Mouse (Mus musculus) hindbrain, postnatal 0 days (tissue): ENCODE measurements around the gene Dysf. TPM values are rescaled to one million over a fixed set of nuclear protein-coding genes. Genes with fewer than 3 reads are reported as not detected.

Experiments used
- ATAC-seq: fragments of 200-750 bp; cut with Nextera tagmentation; 2 replicates; pipeline ENCODE4 v1.8.0; 2017; ENCODE audit warnings: mild to moderate bottlenecking, moderate TSS enrichment, moderate library complexity
- DNase-seq: peaks from one replicate; pipeline ENCODE4 v3.0.0-alpha.2; 2015; ENCODE audit warnings: low spot score
- H3K27ac ChIP-seq: fragments of 300-500 bp; sonication (generic); 2 replicates; pipeline ENCODE4 v1.5.1; 2014; ENCODE audit warnings: mild to moderate bottlenecking
- H3K27me3 ChIP-seq: fragments of 300-500 bp; sonication (generic); 2 replicates; pipeline ENCODE4 v1.6.1; 2014; ENCODE audit warnings: low read length, mixed read lengths; ENCODE audit not compliant: insufficient read depth
- H3K36me3 ChIP-seq: fragments of 300-500 bp; sonication (generic); 2 replicates; pipeline ENCODE4 v1.6.1; 2014; ENCODE audit warnings: low read length, mixed read lengths; ENCODE audit not compliant: insufficient read depth
- H3K4me1 ChIP-seq: fragments of 300-500 bp; sonication (generic); 2 replicates; pipeline ENCODE4 v1.6.1; 2014; ENCODE audit warnings: antibody characterized with exemption, low read length, mixed read lengths; ENCODE audit not compliant: insufficient read depth
- H3K4me2 ChIP-seq: fragments of 300-500 bp; sonication (generic); 2 replicates; pipeline ENCODE4 v1.6.1; 2014; ENCODE audit warnings: low read depth, mild to moderate bottlenecking, low read length, moderate library complexity, mixed read lengths
- H3K4me3 ChIP-seq: fragments of 300-500 bp; sonication (generic); 2 replicates; pipeline ENCODE4 v1.5.1; 2014; ENCODE audit warnings: low read length
- H3K9ac ChIP-seq: fragments of 300-500 bp; sonication (generic); replicated peaks from 2 replicates; pipeline ENCODE4 v1.6.1; 2014; ENCODE audit warnings: mild to moderate bottlenecking, low read length, moderate library complexity, mixed read lengths
- H3K9me3 ChIP-seq: fragments of 300-500 bp; sonication (generic); 2 replicates; pipeline ENCODE4 v1.6.1; 2016; ENCODE audit warnings: low read length, mixed read lengths
- CTCF ChIP-seq: IDR thresholded peaks from 2 replicates; pipeline ENCODE4 v1.5.1; 2016; ENCODE audit warnings: antibody characterized with exemption, control low read depth, low read depth
- WGBS: fragments of 180-500 bp; shearing (Covaris S2); extraction: QIAGEN DNeasy Blood & Tissue Kit; methylation state at CpG from one replicate; pipeline ENCODE4 v1.1.7; 2014; 5-methylcytosine and 5-hydroxymethylcytosine counted together
- polyA plus RNA-seq: library from polyadenylated mRNA; unstranded; fragments of >200 nt; fragmentation: Nextera tagmentation; extraction: Ambion mirVana; gene quantifications from 2 replicates; pipeline ENCODE4 v1.2.1, GENCODE M21; 2015
- total RNA-seq: library from RNA; depleted of rRNA; stranded (reverse); fragments of >200 nt; gene quantifications from 2 replicates; pipeline ENCODE4 v1.2.3, GENCODE M21; 2014

Dysf gene
- total and polyA plus RNA-seq, 2 experiments from 2014 or later = 1.6 to 2.4 TPM

DNA sequence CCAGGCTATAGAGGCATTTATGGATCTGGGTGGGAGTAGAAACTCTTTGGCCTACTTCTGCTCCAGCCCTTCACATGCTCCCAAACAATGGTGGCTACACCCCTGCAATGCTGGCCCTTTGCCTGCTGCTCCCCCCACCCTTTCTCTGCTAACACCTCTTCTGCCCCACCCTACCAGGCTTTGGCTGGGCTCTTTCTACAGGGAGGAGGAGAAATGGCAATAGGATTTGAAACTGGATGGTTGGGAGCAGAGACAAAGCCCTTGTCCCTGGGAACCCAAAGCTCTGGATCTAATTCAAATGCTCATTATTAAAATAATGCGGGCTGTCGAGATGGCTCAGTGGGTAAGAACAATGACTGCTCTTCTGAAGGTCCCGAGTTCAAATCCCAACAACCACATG is 72.2 kb downstream of the Dysf start:
- Histone ChIP-seq H3K9ac (no peak overlapping the region), H3K4me3 (no peak overlapping the region), H3K27me3 (no peaks in the 10 kb centered on the region), H3K9me3 (no peaks in the 10 kb centered on the region), H3K4me2 (no peak overlapping the region), H3K4me1 (no peaks in the 10 kb centered on the region), H3K27ac (no peak overlapping the region), H3K36me3 (no peaks in the 10 kb centered on the region)
- 46% methylated on average over 3 of the region's 3 CpGs for WGBS
- TF ChIP-seq CTCF = no peak
- DNase-seq (no peak), ATAC-seq (no peak)

DNA sequence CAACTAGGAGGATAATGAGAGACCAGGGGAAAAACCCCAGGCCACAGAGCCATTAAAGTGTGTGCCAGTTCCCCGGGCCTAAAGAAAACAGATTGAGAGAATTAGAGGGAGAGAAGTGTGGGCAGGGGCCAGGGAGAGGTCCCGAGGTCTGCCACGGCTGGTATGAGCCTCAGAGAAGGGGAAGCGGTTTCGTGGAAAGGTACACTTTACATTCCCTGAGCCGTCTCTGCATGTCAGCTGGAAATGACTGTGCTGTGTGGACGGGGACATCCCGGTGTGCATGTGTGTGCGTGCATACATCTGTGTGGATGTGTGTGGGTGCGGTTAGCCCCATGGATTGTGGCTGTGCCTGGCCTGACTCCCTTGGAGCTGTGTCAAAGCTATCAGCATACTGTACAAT is 76.4 kb downstream of the Dysf start:
- Histone ChIP-seq H3K4me3 (no peak overlapping the region), H3K9me3 (0 out of 2 replicates have a peak, but pooled peaks cover 2% of the 10 kb centered on the region), H3K4me1 (no peaks in the 10 kb centered on the region), H3K36me3 (no peaks in the 10 kb centered on the region), H3K27me3 (no peaks in the 10 kb centered on the region), H3K9ac (no peak overlapping the region), H3K27ac (no peak overlapping the region), H3K4me2 (no peak overlapping the region)
- TF ChIP-seq CTCF = no peak
- DNase-seq = no peak
- WGBS = 77% methylated on average over 10 of the region's 10 CpGs
- no peak for ATAC-seq

DNA sequence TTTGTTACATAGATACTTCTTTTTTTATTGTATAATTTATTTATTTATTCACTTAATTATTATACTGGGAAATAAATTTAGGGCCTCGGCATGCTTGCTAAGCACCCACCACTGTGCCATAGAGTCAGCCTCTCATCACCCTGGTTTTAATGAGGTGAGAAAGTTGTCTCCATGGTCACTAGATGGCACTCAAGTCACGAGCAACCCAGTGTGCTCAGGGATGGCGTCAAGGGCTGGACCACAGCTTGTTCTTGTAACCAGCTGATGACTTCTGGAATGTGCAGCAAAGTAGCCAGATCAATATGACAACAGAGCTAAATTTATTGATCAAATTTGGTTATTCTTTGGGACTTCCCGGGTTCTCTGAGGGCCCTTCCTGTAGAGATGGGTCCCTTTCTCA is 85.1 kb downstream of the Dysf start:
- Histone ChIP-seq H3K9me3 (0 out of 2 replicates have a peak, but pooled peaks cover 4% of the 10 kb centered on the region), H3K27ac (no peak overlapping the region), H3K4me3 (no peak overlapping the region), H3K4me1 (no peaks in the 10 kb centered on the region), H3K36me3 (no peaks in the 10 kb centered on the region), H3K4me2 (no peak overlapping the region), H3K27me3 (no peaks in the 10 kb centered on the region), H3K9ac (no peak overlapping the region)
- DNase-seq = peak; percentile 87
- TF ChIP-seq CTCF = peak; percentile 87
- WGBS = 17% methylated on average over 4 of the region's 4 CpGs
- peak; percentile 80 for ATAC-seq

DNA sequence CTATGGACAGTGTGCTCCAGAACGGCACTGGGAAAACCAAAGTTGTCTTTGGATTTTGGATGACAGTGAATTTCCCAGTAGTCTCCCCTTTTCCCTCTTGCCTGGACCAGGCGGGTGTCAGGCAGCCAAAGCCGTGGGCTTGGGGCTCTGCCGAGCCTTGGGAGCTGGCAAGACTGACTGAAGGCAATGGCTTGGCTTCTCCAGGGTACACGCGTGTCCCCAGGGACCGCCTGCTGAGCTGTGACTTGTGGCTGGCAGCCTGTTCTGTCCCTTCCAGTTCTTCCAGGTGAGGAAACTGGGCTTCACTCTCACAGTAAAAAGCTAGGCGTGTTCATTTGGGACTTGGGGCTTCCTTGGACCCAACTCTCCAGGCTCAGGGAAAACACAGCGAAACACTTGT is 86.1 kb downstream of the Dysf start:
- no peak overlapping the region for H3K4me2 ChIP-seq
- H3K9ac ChIP-seq = no peak overlapping the region
- H3K27ac ChIP-seq = no peak overlapping the region
- 0 out of 2 replicates have a peak, but pooled peaks cover 4% of the 10 kb centered on the region for H3K9me3 ChIP-seq
- H3K27me3 ChIP-seq = no peaks in the 10 kb centered on the region
- WGBS = 89% methylated on average over 9 of the region's 9 CpGs
- ATAC-seq (no peak), DNase-seq (no peak)
- TF ChIP-seq CTCF = no peak
- no peaks in the 10 kb centered on the region for H3K36me3 ChIP-seq
- no peak overlapping the region for H3K4me3 ChIP-seq
- no peaks in the 10 kb centered on the region for H3K4me1 ChIP-seq

- WGBS = 25% methylated on average over 7 of the region's 7 CpGs
Observed at GRCm38 (mm10) chr6:84094998-84095397, 86.6 kb downstream of the Dysf start.

DNA sequence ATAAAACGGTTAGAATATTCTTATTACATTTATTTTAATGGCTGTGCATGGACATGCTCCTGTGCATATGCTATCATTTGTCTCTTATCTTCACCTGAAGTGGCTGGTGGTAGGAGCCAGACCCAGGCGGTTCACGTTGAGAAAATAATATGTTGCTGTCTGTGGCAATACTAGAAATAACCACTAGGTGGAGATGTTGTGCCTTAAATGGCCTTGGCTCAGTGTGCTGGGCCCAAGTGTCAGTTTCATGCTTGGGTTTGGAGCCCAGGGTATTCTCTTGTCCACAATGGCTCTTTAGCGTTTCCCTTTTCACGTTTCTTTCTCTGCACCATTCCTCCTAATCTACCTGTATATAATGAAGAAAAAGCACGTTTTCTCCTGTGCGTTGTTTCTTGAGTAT is 87.5 kb downstream of the Dysf start:
- H3K4me3 ChIP-seq = no peak overlapping the region
- no peak overlapping the region for H3K9ac ChIP-seq
- no peak overlapping the region for H3K27ac ChIP-seq
- 14% methylated on average over 7 of the region's 7 CpGs for WGBS
- H3K4me1 ChIP-seq = no peaks in the 10 kb centered on the region
- ATAC-seq (peak; percentile 58; the same call in 1 of the 2 replicates), DNase-seq (peak; percentile 95)
- peak; percentile 97 for TF ChIP-seq CTCF
- H3K27me3 ChIP-seq = no peaks in the 10 kb centered on the region
- no peaks in the 10 kb centered on the region for H3K9me3 ChIP-seq
- H3K36me3 ChIP-seq = no peaks in the 10 kb centered on the region
- no peak overlapping the region for H3K4me2 ChIP-seq

More at GRCm38 (mm10) chr6:84094998-84095397, 86.6 kb downstream of the Dysf start:
- Histone ChIP-seq H3K27me3 (no peaks in the 10 kb centered on the region), H3K4me3 (no peak overlapping the region), H3K27ac (no peak overlapping the region), H3K36me3 (no peaks in the 10 kb centered on the region), H3K9ac (no peak overlapping the region), H3K9me3 (no peaks in the 10 kb centered on the region), H3K4me2 (no peak overlapping the region), H3K4me1 (no peaks in the 10 kb centered on the region)
- peak; percentile 97 for TF ChIP-seq CTCF
- DNase-seq (peak; percentile 89), ATAC-seq (no peak)

- H3K27ac ChIP-seq = no peak overlapping the region
- no peak for TF ChIP-seq CTCF
- H3K4me2 ChIP-seq = no peak overlapping the region
- H3K9ac ChIP-seq = no peak overlapping the region
- no peaks in the 10 kb centered on the region for H3K9me3 ChIP-seq
- 61% methylated on average over 15 of the region's 15 CpGs for WGBS
- H3K27me3 ChIP-seq = no peaks in the 10 kb centered on the region
- DNase-seq (no peak), ATAC-seq (no peak)
- no peaks in the 10 kb centered on the region for H3K4me1 ChIP-seq
- no peak overlapping the region for H3K4me3 ChIP-seq
- H3K36me3 ChIP-seq = no peaks in the 10 kb centered on the region
Observed at GRCm38 (mm10) chr6:84102002-84102401, 93.6 kb downstream of the Dysf start.
